In the genomic region with DNA sequence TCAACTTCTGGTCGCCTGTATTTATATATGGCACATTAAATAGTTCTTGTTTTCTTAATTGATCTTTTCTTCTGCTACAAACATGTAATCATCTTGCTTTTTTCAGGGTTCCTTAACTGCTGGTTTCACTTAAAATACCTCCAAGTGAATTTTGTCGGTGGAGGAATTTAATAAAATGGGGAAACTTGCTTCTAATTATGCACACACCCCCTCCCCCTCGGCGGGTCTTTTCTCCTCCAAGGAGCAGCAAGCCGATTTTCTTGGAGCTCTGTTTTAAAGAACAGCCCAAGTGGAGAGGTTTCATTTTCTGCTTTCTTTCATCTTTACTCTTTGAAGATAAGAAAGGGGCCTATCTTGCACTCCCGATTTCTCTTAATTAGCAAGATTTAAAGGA, we compare ENCODE assay signal across 10 mouse cellular contexts. TPM values are rescaled to one million over a fixed set of nuclear protein-coding genes. Genes with fewer than 3 reads are reported as not detected.
DNase-seq lines count a peak whose midpoint lies in the region; ATAC-seq lines count a peak whose summit lies in the region.
"Had no signal": no experiment of that assay in that cellular context is flagged by ENCODE, and none has a peak within 500 bp of the region (broad histone marks: within the 10 kb centered on the region; RNA-seq: fewer than 3 reads in every experiment).

No protein-coding gene starts in this region.

- H3K4me3 ChIP-seq in kidney, embryonic 16.5 days (ENCODE audit: low read length), result peak overlapping the region; percentile 75
- H3K4me3 ChIP-seq in hindbrain, embryonic 12.5 days, result peak overlapping the region; percentile 60
- H3K4me3 ChIP-seq in midbrain, embryonic 14.5 days (replicated peaks; ENCODE audit: low read depth, low read length), result peak overlapping the region; percentile 64

- H3K27me3 ChIP-seq in kidney, embryonic 16.5 days (ENCODE audit: insufficient read depth, low read length), result no peaks in the 10 kb centered on the region
- no peaks in the 10 kb centered on the region for H3K27me3 ChIP-seq in hindbrain, embryonic 12.5 days
- no peaks in the 10 kb centered on the region for H3K27me3 ChIP-seq in midbrain, embryonic 14.5 days (ENCODE audit: control insufficient read depth, insufficient read depth, low read length)
- H3K27me3 ChIP-seq: Patski had no signal

- peak overlapping the region; percentile 93 for H3K27ac ChIP-seq in kidney, embryonic 16.5 days (ENCODE audit: low read length)
- peak overlapping the region; percentile 91 for H3K27ac ChIP-seq in hindbrain, embryonic 12.5 days
- H3K27ac ChIP-seq in midbrain, embryonic 14.5 days (replicated peaks; ENCODE audit: low read depth, low read length), result peak overlapping the region; percentile 82
- H3K27ac ChIP-seq: macrophage had no signal

- H3K4me1 ChIP-seq in kidney, embryonic 16.5 days (ENCODE audit: insufficient read depth, low read length), result peaks cover 3% of the 10 kb centered on the region; the same call in 1 of the 2 replicates
- H3K4me1 ChIP-seq in hindbrain, embryonic 12.5 days, result peaks cover 28% of the 10 kb centered on the region
- peaks cover 16% of the 10 kb centered on the region for H3K4me1 ChIP-seq in midbrain, embryonic 14.5 days (ENCODE audit: control insufficient read depth, insufficient read depth, low read length)

- ATAC-seq in kidney, embryonic 16.5 days (ENCODE audit: low FRiP score, low TSS enrichment), result no peak
- 0 out of 2 replicates have a peak, but pooled peaks have one; percentile 26 for ATAC-seq in hindbrain, embryonic 12.5 days (ENCODE audit: low FRiP score)
- ATAC-seq in midbrain, embryonic 14.5 days (ENCODE audit: low FRiP score, low TSS enrichment), result 0 out of 2 replicates have a peak, but pooled peaks have one; percentile 15

- DNase-seq in kidney, adult 11 months, result no peak
- peak; percentile 54 for DNase-seq in embryo, embryonic 10 days (ENCODE audit: low spot score)
- peak; percentile 77 for DNase-seq in midbrain, embryonic 14.5 days
- no peak for DNase-seq in adipocyte (ENCODE audit: low spot score)
- DNase-seq in frontal cortex, postnatal 25 days (ENCODE audit: low spot score in 2 of 2), result no peak
- no peak for DNase-seq in urinary bladder, adult 2 months (ENCODE audit: low spot score)

- peak overlapping the region; percentile 89 for H3K9ac ChIP-seq in kidney, embryonic 16.5 days (replicated peaks; ENCODE audit: low read length)
- peak overlapping the region; percentile 80 for H3K9ac ChIP-seq in hindbrain, embryonic 12.5 days
- peak overlapping the region; percentile 73 for H3K9ac ChIP-seq in midbrain, embryonic 14.5 days (replicated peaks; ENCODE audit: low read length)

- H3K9me3 ChIP-seq in kidney, embryonic 16.5 days (ENCODE audit: low read length), result no peaks in the 10 kb centered on the region
- H3K9me3 ChIP-seq in hindbrain, embryonic 12.5 days (replicated peaks), result no peaks in the 10 kb centered on the region
- no peaks in the 10 kb centered on the region for H3K9me3 ChIP-seq in midbrain, embryonic 14.5 days (ENCODE audit: control insufficient read depth, low read length)

- peak overlapping the region; percentile 70 for H3K4me2 ChIP-seq in kidney, embryonic 16.5 days (replicated peaks; ENCODE audit: low read depth, low read length)
- H3K4me2 ChIP-seq in hindbrain, embryonic 12.5 days (replicated peaks), result peak overlapping the region; percentile 69
- H3K4me2 ChIP-seq in midbrain, embryonic 14.5 days (ENCODE audit: low read length), result peak overlapping the region; percentile 83

- 1% methylated on average over 6 of the region's 6 CpGs for WGBS in kidney, embryonic 16.5 days
- 0% methylated on average over 6 of the region's 6 CpGs for WGBS in hindbrain, embryonic 12.5 days
- 0% methylated on average over 6 of the region's 6 CpGs for WGBS in midbrain, embryonic 14.5 days

- H3K36me3 ChIP-seq in kidney, embryonic 16.5 days (ENCODE audit: insufficient read depth, low read length), result peaks cover 12% of the 10 kb centered on the region; the same call in 1 of the 2 replicates
- H3K36me3 ChIP-seq in hindbrain, embryonic 12.5 days, result 0 out of 2 replicates have a peak, but pooled peaks cover 9% of the 10 kb centered on the region
- peaks cover 5% of the 10 kb centered on the region; the same call in 1 of the 2 replicates for H3K36me3 ChIP-seq in midbrain, embryonic 14.5 days (ENCODE audit: control insufficient read depth, insufficient read depth, low read length)

RNA-seq across cellular contexts. Expression of gene Pcdh18, which starts 0.5 kb away (rescaled TPM):
- polyA plus RNA-seq in kidney, embryonic 16.5 days (2015; fragmentation: Nextera tagmentation; extraction: Ambion mirVana), result 46.2 and 47.5 TPM in 2 replicates
- 78.8 and 83.6 TPM in 2 replicates for polyA plus RNA-seq in hindbrain, embryonic 12.5 days (2016; fragmentation: Nextera tagmentation; extraction: Ambion mirVana)
- polyA plus RNA-seq in midbrain, embryonic 14.5 days (2014; fragmentation: Nextera tagmentation; extraction: Ambion mirVana), result 32.3 and 53.3 TPM in 2 replicates
- 20.1 and 24.7 TPM in 2 replicates for polyA plus RNA-seq in urinary bladder, adult 2 months (2012; rRNA removed)
- polyA plus RNA-seq: macrophage had no signal

Comparison
In these comparisons a context has a peak if more than half of its experiments do, and no peak if none do; other contexts are left out.
1. DNase-seq: peak in embryo, embryonic 10 days (single experiment) and midbrain, embryonic 14.5 days (single experiment); none in kidney, adult 11 months (single experiment), adipocyte (single experiment), frontal cortex, postnatal 25 days (0 of 2) and urinary bladder, adult 2 months (single experiment).
2. Peak in every context shown above with its lines, with median percentiles within 50 percentile points of each other: H3K27ac ChIP-seq, H3K4me2 ChIP-seq, H3K4me3 ChIP-seq and H3K9ac ChIP-seq.